Mouse (Mus musculus) kidney, adult 10 weeks (tissue): ENCODE data around the gene Tamm41. TPM values are rescaled to one million over a fixed set of nuclear protein-coding genes. Genes with fewer than 3 reads are reported as not detected.

ENCODE experiments used
- polyA plus RNA-seq: library from polyadenylated mRNA; stranded (reverse); fragments of 350-450 nt; fragmentation: Illumina TruSeq; extraction: RNeasy Lipid Tissue Mini Kit (QIAGEN cat#74804); gene quantifications from one replicate; pipeline ENCODE4 v1.2.3, GENCODE M21; 2014; ENCODE audit warnings: low read depth, low replicate concordance

The Tamm41 gene
- polyA plus RNA-seq, result 13.1 TPM

DNA sequence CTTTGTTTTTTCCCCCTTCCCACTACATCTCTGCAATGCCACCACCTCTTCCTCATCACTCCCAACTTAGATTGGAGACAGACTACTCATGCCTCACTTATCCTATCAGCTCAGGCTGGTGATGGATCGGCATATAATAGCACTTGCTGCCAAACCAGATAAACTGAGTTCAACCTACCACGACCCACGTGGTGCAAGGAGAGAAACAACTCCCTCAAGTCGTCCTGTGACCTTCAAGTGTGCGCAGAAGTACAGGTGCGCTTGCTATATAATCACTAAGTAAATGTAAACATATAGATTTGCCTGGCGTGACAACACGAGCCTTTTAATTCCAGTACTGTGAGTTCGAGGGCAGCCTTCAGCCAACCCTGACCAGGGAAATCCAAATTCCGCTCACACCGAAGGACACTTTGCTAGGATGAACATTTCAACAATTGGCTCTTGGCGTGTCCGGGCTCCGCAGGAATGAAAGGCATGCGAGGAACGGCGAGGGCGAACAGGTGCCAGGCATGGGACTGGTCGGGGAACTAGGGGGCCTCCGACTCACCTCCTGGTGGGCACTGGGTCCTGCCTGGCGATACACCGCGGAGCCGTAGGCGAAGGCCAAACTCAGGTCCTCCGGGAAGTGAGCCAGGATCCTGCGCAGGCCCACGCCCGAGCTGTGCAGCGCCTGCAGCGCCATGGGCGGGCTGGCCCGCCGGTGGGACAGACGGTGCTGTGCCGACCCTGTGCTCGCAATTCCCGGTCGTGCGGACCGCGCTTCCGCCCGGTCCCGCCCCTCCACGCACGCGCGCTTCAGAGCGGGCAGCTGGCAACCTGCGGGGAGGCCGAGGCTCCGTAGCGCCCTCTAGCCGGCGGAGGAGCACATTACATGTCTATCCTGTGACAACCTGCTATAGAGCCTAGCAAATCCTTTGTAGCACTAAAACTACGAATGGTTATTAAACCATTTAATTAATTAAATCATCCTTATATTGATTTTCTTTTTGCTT lies at the start of gene Tamm41:
TSS of gene Tamm41 (minus strand) at position 774 of the 992 bp plus-strand sequence.

DNA sequence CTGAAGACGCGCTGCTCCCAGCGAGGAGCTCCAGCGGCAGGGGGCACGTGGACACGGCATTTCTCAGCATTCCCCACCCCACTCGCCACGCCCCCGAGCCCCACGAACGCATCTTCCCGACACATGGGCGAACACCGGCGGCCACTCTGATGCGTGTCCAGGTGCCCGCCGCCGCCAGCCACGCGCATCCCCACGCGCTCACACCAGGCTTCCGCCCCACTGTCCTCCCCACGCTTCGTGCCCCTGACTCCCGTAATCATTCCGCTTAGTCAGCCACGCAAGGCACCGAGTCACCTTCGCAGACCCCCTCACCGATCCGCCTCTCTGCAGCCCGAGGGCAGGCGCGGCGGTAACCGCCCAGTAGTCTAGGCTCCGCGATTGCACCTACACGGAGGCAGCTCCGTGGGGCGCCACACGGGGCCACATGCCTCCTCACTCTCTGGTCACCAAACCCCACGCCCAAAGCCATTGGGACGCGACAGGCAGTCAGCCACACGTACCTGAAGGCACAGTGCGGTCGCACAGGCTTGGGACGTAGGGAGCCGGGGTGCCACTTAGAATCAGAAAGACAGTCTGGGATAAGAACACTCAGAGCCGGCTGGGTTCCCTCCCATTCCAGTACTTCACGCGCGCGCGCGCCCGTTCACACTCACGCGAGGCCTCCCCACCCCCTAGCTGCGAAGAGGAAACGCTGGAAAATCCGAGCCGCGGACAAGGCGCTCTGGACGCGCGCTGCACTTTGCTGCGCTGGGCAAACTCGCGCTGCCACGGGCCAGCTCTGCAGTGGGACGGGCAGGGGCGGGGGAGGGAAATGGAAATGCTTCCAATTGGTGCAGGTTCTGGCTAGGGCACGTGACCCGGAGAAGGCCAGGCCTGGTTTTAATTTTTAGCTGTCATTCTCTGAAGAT lies 68.2 kb downstream of the Tamm41 start, which contains the start of gene Vgll4:
TSS of gene Vgll4 (minus strand) at position 782 of the 908 bp plus-strand sequence.

Other genes with a start within 250 kb of the Tamm41 start
- gene Vgll4, start 67.9 kb downstream of the Tamm41 start, polyA plus RNA-seq, result 14.1 TPM
- gene Syn2, start 97.0 kb upstream of the Tamm41 start, polyA plus RNA-seq, result 4.4 TPM
- gene Gm17482, start 189.5 kb upstream of the Tamm41 start, polyA plus RNA-seq, result not detected
- gene Timp4, start 214.3 kb upstream of the Tamm41 start, polyA plus RNA-seq, result 0.16 TPM